Mouse (Mus musculus) cerebellum, adult 2 months (tissue): ENCODE data around the gene Ly6g5b. TPM values are rescaled to one million over a fixed set of nuclear protein-coding genes. Genes with fewer than 3 reads are reported as not detected.

ENCODE experiments used
- DNase-seq, 2 experiments: peaks; one replicate each; pipeline ENCODE4 v3.0.0; 2021
- H3K27ac ChIP-seq: fragments of 200-500 bp; 2 replicates; pipeline ENCODE4 v1.5.1; 2012; ENCODE audit warnings: low read length, control low read depth, inconsistent platforms; ENCODE audit not compliant: insufficient read depth
- H3K27me3 ChIP-seq: fragments of 200-500 bp; 2 replicates; pipeline ENCODE4 v1.6.1; 2012; ENCODE audit warnings: inconsistent platforms, mild to moderate bottlenecking, low read length, moderate library complexity; ENCODE audit not compliant: control insufficient read depth, insufficient read depth
- H3K4me1 ChIP-seq: fragments of 200-500 bp; 2 replicates; pipeline ENCODE4 v1.6.1; 2011; ENCODE audit warnings: low read length; ENCODE audit not compliant: control insufficient read depth, insufficient read depth
- H3K4me3 ChIP-seq: fragments of 200-500 bp; replicated peaks from 2 replicates; pipeline ENCODE3; 2011; ENCODE audit warnings: mild to moderate bottlenecking, low read depth, low read length, control low read depth; ENCODE audit not compliant: insufficient read depth
- CTCF ChIP-seq: fragments of 200-500 bp; IDR thresholded peaks from 2 replicates; pipeline ENCODE4 v1.5.1; 2011; ENCODE audit warnings: low read depth, mild to moderate bottlenecking, control low read depth, low read length, moderate library complexity, borderline replicate concordance; ENCODE audit not compliant: insufficient read depth
- POLR2A ChIP-seq: fragments of 200-500 bp; IDR thresholded peaks from 2 replicates; pipeline ENCODE4 v1.6.1; 2011; ENCODE audit warnings: low read length, control low read depth, borderline replicate concordance; ENCODE audit not compliant: insufficient read depth
- WGBS: fragments of 180-500 bp; shearing (Covaris S2); methylation state at CpG from one replicate; pipeline ENCODE4 v1.1.7; 2018; 5-methylcytosine and 5-hydroxymethylcytosine counted together
- polyA plus RNA-seq: library from polyadenylated mRNA; depleted of rRNA; stranded (reverse); fragments of >200 nt; gene quantifications from 2 replicates; pipeline ENCODE4 v1.2.3, GENCODE M21; 2012

Gene Ly6g5b
- polyA plus RNA-seq, 1 experiment: 3.4 TPM

DNA sequence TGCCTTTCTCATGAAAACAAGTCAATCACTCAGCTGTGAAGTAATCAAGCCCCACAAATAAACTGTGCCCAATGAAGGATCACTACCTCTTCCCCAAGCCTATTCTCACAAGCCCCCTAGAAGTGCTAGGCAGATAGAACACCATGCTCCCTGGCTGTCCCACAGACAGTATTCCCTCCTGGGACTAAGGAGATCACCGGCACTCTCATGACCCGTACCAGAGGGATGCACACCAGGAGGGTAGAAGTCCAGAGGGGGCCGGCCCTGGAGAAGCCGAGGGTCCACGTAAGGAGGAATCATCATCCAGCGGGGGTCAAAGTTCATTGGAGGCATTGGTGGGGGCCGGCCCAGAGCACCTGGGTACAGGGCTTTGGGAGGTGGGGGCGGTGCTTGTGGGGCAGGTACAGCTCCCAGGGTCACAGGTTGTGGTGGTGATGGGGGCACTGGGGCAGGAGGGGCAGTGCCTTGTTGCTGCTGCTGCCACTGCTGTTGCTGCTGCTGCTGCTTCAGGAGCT, 42.5 kb upstream of the Ly6g5b start:
- 86% methylated on average over 8 of the region's 8 CpGs for WGBS
- no peak overlapping the region for H3K4me3 ChIP-seq
- TF ChIP-seq POLR2A: no peak
- TF ChIP-seq CTCF: no peak
- no peak for DNase-seq
- no peaks in the 10 kb centered on the region for H3K27me3 ChIP-seq
- peaks cover 13% of the 10 kb centered on the region; the same call in 1 of the 2 replicates for H3K4me1 ChIP-seq
- no peak overlapping the region for H3K27ac ChIP-seq

DNA sequence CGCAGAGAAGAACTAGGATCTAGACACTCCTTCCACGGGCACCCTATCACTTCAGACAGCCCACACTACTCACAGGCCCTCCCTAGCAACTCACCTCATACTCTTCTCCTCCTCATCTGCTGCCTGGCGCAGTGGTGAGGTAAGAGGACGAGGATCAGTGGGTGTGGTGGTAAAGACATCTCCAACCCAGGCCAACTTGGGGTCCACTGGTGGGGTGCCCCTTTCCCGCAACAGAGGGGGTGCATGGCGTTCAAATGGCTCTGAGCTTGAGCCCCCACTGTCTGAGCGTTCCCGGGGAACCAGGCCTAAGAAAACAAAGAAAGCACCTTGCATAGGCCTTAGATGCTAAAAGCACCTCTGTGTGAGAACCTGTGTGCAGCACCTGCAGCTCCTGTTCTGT, 42.0 kb upstream of the Ly6g5b start:
- no peak overlapping the region for H3K27ac ChIP-seq
- no peak for DNase-seq
- no peaks in the 10 kb centered on the region for H3K27me3 ChIP-seq
- no peak overlapping the region for H3K4me3 ChIP-seq
- H3K4me1 ChIP-seq: peaks cover 10% of the 10 kb centered on the region; the same call in 1 of the 2 replicates
- 87% methylated on average over 8 of the region's 8 CpGs for WGBS
- TF ChIP-seq POLR2A (no peak), CTCF (no peak)

DNA sequence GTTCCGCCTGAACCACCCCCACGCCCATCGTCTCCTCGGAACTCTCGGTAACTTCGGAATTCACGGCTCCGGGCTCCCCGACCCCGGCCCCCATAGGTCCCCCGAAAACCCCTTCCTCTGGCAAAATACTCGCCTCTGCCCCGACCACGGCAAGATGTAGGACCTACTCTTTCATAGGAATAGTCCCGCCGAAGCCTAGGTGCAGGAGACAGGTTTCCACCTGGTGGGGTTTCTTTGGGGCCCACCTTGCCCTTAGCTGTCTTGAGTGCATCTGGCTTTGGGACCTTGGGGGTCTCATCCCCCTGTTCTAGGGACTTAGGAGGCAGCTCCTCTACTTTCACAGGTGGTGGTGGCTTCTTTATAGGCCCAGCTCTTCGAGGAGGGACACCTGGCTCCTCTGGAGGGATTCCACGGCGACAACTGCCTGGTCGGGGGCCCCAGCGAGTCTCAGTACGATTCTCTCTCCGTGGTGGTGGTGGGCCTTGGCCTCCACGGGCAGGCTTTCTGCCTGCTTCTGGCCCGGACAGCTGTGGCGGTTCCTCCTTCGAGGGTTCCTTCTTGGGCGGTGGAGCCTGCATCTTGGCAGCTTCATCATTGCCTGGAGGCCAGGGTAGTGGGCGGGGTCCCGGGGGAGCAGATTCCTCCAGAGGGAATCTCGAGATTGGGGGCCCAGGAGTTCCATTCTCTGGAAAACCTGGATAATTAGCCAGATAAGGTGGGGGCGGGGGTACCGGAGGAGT, 41.4 kb upstream of the Ly6g5b start:
- Histone ChIP-seq H3K27me3 (no peaks in the 10 kb centered on the region), H3K4me1 (peaks cover 6% of the 10 kb centered on the region; the same call in 1 of the 2 replicates), H3K4me3 (no peak overlapping the region), H3K27ac (no peak overlapping the region)
- 76% methylated on average over 33 of the region's 33 CpGs for WGBS
- TF ChIP-seq POLR2A: no peak
- TF ChIP-seq CTCF: no peak
- no peak for DNase-seq

DNA sequence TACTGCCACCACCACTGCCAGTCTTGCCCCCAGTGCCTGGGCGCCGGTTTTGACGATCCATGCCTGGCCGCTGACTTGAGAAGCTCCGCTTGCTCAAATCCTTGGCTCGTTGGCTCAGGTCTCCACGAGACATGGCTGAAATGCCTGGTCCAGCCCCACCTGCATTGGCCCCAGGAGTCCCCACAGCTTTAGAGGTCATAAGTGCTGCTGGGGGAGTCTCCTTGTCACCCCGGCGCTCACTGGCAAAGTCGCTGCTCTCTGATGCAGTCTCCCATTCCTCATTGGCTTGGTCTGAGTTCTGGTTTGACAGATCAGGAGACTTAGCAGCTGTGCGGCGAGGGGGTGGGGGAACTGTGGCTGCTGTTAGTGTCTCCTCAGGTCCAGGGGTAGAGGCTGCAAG, 40.2 kb upstream of the Ly6g5b start:
- 72% methylated on average over 12 of the region's 12 CpGs for WGBS
- no peak for DNase-seq
- Histone ChIP-seq H3K4me1 (no peaks in the 10 kb centered on the region), H3K27ac (no peak overlapping the region), H3K4me3 (no peak overlapping the region), H3K27me3 (no peaks in the 10 kb centered on the region)
- no peak for TF ChIP-seq POLR2A
- no peak for TF ChIP-seq CTCF

DNA sequence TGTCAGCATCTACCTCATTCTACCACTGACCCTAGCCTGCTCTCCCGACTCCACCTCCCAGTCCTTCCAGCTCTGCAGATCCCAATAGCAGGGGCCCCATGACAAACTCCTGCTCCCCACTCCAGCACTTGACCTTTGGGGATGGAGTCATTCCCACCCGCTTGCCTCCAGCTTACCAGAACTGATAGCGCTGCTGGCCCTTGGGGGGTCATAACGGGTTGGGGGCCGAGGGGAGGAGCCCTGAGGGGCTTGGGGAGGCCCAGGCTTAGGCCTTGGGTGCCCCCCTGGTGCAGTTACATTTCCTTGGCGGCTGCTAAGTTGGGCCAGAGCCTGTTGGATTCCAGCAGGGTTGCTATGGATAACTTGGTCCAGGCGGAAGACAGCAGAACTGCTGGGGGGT, 39.4 kb upstream of the Ly6g5b start:
- TF ChIP-seq POLR2A: no peak
- TF ChIP-seq CTCF: no peak
- WGBS: 34% methylated on average over 7 of the region's 7 CpGs
- no peak overlapping the region for H3K27ac ChIP-seq
- H3K4me3 ChIP-seq: no peak overlapping the region
- DNase-seq: no peak
- no peaks in the 10 kb centered on the region for H3K27me3 ChIP-seq
- no peaks in the 10 kb centered on the region for H3K4me1 ChIP-seq

GRCm38 (mm10) chr17:35153931-35154330, 38.7 kb upstream of the Ly6g5b start:
- no peaks in the 10 kb centered on the region for H3K27me3 ChIP-seq
- WGBS: 84% methylated on average over 4 of the region's 4 CpGs
- TF ChIP-seq POLR2A: no peak
- DNase-seq: no peak
- H3K4me3 ChIP-seq: no peak overlapping the region
- no peaks in the 10 kb centered on the region for H3K4me1 ChIP-seq
- H3K27ac ChIP-seq: no peak overlapping the region

DNA sequence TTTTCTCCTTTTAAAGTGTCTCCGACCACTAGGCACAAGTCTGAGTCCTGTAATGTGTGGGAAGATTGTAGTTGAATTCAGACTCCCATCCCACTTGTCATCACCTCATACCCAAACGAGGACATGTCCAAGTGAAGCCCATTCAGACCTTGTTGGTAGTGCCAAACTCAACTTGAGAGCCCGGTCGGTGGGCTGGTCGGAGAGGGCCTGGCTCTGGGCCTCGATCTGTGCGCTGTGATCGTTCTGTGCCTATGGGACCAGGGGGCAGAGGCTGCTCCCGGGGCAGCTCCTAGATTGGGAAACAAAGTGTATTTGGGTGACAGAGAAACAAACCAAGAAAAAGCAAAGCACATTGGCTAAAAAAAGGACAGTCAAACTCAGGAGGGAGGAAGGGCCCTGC, 37.8 kb upstream of the Ly6g5b start:
- Histone ChIP-seq H3K27me3 (no peaks in the 10 kb centered on the region), H3K4me3 (no peak overlapping the region), H3K27ac (no peak overlapping the region), H3K4me1 (no peaks in the 10 kb centered on the region)
- TF ChIP-seq CTCF (no peak), POLR2A (no peak)
- WGBS: 70% methylated on average over 9 of the region's 9 CpGs
- no peak for DNase-seq

DNA sequence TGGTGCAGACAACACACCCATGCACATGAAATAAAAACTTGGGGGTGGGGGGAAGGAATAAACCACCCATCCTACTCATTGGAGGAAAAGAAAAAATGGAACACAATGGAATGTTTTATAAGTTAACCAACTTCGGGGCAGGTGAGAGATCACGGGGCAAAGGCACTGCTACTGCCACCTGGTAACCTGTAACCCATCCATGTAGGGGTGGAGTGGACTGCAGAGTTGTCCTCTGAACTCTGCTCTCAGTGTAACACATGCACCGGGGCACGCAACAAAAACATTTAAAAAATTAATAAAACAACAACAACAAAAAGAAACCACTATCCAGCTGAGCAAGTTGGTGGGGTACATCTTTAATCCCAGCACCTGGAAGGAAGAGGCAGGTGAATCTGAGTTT, 36.9 kb upstream of the Ly6g5b start:
- Histone ChIP-seq H3K27ac (no peak overlapping the region), H3K4me3 (no peak overlapping the region), H3K4me1 (no peaks in the 10 kb centered on the region), H3K27me3 (no peaks in the 10 kb centered on the region)
- 92% methylated on average over 4 of the region's 4 CpGs for WGBS
- DNase-seq: no peak
- no peak for TF ChIP-seq CTCF
- no peak for TF ChIP-seq POLR2A
